Mouse (Mus musculus): ENCODE measurements at regions not wholly inside any gene's neighbourhood (a gene's known extent, or its start where the extent isn't known, plus 50 kb on each side); places are given as distances from the start of the nearest gene placed in this dataset.

- no peak for TF ChIP-seq E2F4 (IDR thresholded peaks at IDR 0.05; ENCODE audit: borderline replicate concordance, low read depth, low read length)
- no peak for TF ChIP-seq MAX (IDR thresholded peaks at IDR 0.05; ENCODE audit: low read length)
- no peak for TF ChIP-seq CTCF (IDR thresholded peaks at IDR 0.05 in 2 of 3, conservative IDR thresholded peaks at IDR 0.05 in 1 of 3; ENCODE audit: control insufficient read depth in 1 of 3, insufficient read depth in 1 of 3, low read depth in 2 of 3, low read length in 3 of 3, poor library complexity in 1 of 3, severe bottlenecking in 1 of 3)
These were observed 221.7 kb upstream of the 3110018I06Rik start for GRCm38 (mm10) chr12:107266696-107267095.
